ENCODE assay signal across 11 mouse cellular contexts in genomic region chr17:14244195-14244965, GRCm38 (mm10). TPM values are rescaled to one million over a fixed set of nuclear protein-coding genes. Genes with fewer than 3 reads are reported as not detected.
DNase-seq lines count a peak whose midpoint lies in the region; ATAC-seq and TF ChIP-seq lines count a peak whose summit lies in the region.
"Had no signal": no experiment of that assay in that cellular context is flagged by ENCODE, and none has a peak within 500 bp of the region (broad histone marks: within the 10 kb centered on the region; RNA-seq: fewer than 3 reads in every experiment).

No protein-coding gene starts in this region.

- H3K4me1 ChIP-seq in heart, embryonic 10.5 days = no peaks in the 10 kb centered on the region
- H3K4me1 ChIP-seq in lung, postnatal 0 days (ENCODE audit: insufficient read depth, low read depth, low read length) = no peaks in the 10 kb centered on the region
- H3K4me1 ChIP-seq in neural tube, embryonic 15.5 days = no peaks in the 10 kb centered on the region

- no peak for TF ChIP-seq EP300 in lung, postnatal 0 days (IDR thresholded peaks at IDR 0.05)

- no peak for TF ChIP-seq CTCF in lung, postnatal 0 days (IDR thresholded peaks at IDR 0.05)

- no peak overlapping the region for H3K4me3 ChIP-seq in heart, embryonic 10.5 days
- no peak overlapping the region for H3K4me3 ChIP-seq in lung, postnatal 0 days (ENCODE audit: low read depth, low read length)
- no peak overlapping the region for H3K4me3 ChIP-seq in neural tube, embryonic 15.5 days (replicated peaks)
- H3K4me3 ChIP-seq: erythroblast, embryonic 14.5 days had no signal

- H3K27ac ChIP-seq in heart, embryonic 10.5 days = no peak overlapping the region
- peak overlapping the region; percentile 43; the same call in 1 of the 2 replicates for H3K27ac ChIP-seq in lung, postnatal 0 days (ENCODE audit: low read length)
- no peak overlapping the region for H3K27ac ChIP-seq in neural tube, embryonic 15.5 days (replicated peaks)

- 61% methylated on average over 11 of the region's 11 CpGs for WGBS in heart, embryonic 10.5 days
- WGBS in lung, postnatal 0 days = 34% methylated on average over 11 of the region's 11 CpGs
- WGBS in neural tube, embryonic 15.5 days = 72% methylated on average over 11 of the region's 11 CpGs

- H3K27me3 ChIP-seq in heart, embryonic 10.5 days (ENCODE audit: insufficient read depth, poor library complexity, severe bottlenecking) = peaks cover 82% of the 10 kb centered on the region
- no peaks in the 10 kb centered on the region for H3K27me3 ChIP-seq in lung, postnatal 0 days (replicated peaks; ENCODE audit: insufficient read depth, low read length)
- no peaks in the 10 kb centered on the region for H3K27me3 ChIP-seq in neural tube, embryonic 15.5 days (replicated peaks)

- no peaks in the 10 kb centered on the region for H3K9me3 ChIP-seq in heart, embryonic 10.5 days
- no peaks in the 10 kb centered on the region for H3K9me3 ChIP-seq in lung, postnatal 0 days (ENCODE audit: low read length)
- H3K9me3 ChIP-seq in neural tube, embryonic 15.5 days (replicated peaks) = no peaks in the 10 kb centered on the region

- no peaks in the 10 kb centered on the region for H3K36me3 ChIP-seq in heart, embryonic 10.5 days
- H3K36me3 ChIP-seq in lung, postnatal 0 days (ENCODE audit: insufficient read depth, low read length) = no peaks in the 10 kb centered on the region
- no peaks in the 10 kb centered on the region for H3K36me3 ChIP-seq in neural tube, embryonic 15.5 days

- ATAC-seq in lung, postnatal 0 days = peak; percentile 76
- ATAC-seq in neural tube, embryonic 15.5 days (ENCODE audit: low FRiP score) = no peak; the same call in 1 of the 2 replicates
- ATAC-seq: inflammation-experienced regulatory T-cells, adult 6 months had no signal

- H3K4me2 ChIP-seq in lung, postnatal 0 days (replicated peaks; ENCODE audit: low read depth, low read length) = no peak overlapping the region
- no peak overlapping the region for H3K4me2 ChIP-seq in neural tube, embryonic 15.5 days

- DNase-seq in heart, adult 18-20 months = peak; percentile 78 to 83
- DNase-seq in heart, embryonic 10.5 days (ENCODE audit: low spot score) = no peak
- peak; percentile 10 to 30 for DNase-seq in adrenal gland, postnatal 36 days
- peak; percentile 74 to 83 for DNase-seq in gastrocnemius, adult 8-10 months (ENCODE audit: low spot score in 2 of 2)
- peak; percentile 67 for DNase-seq in lung, postnatal 0 days (ENCODE audit: low spot score)
- DNase-seq in natural killer cell, adult 2 months (ENCODE audit: low spot score in 2 of 2) = no peak
- no peak for DNase-seq in right cerebral cortex, adult 2 months (ENCODE audit: low spot score in 2 of 2)
- DNase-seq: thymus, adult 2 months had no signal

- H3K9ac ChIP-seq in lung, postnatal 0 days (replicated peaks; ENCODE audit: low read depth) = no peak overlapping the region
- no peak overlapping the region for H3K9ac ChIP-seq in neural tube, embryonic 15.5 days (replicated peaks)

RNA-seq across cellular contexts. Expression of gene Smoc2, which starts 34.9 kb away (rescaled TPM):
- total RNA-seq in heart, adult 18-20 months (2021) = 10 to 100 TPM; 44.5 to 53.2 TPM
- polyA plus RNA-seq in heart, embryonic 10.5 days (2016; fragmentation: Nextera tagmentation; extraction: Ambion mirVana) = 9.6 and 31.5 TPM in 2 replicates
- total RNA-seq in adrenal gland, postnatal 36 days (2021) = 10 to 100 TPM; 30.7 to 34.9 TPM
- 10 to 100 TPM; 47.3 to 59.0 (median 56.1) TPM for total RNA-seq in gastrocnemius, adult 8-10 months (2022)
- 31.8 and 32.2 TPM in 2 replicates for polyA plus RNA-seq in lung, postnatal 0 days (2015; fragmentation: Nextera tagmentation; extraction: Ambion mirVana)
- 12.8 and 34.6 TPM in 2 replicates for polyA plus RNA-seq in neural tube, embryonic 15.5 days (2015; fragmentation: Nextera tagmentation; extraction: Ambion mirVana)

RNA-seq across cellular contexts. Expression of gene Dact2, which starts 40.3 kb away (rescaled TPM):
- 1 to 10 TPM in 1 of 2 experiments, under 1 TPM in 1; 0.95 to 1.1 TPM for total RNA-seq in heart, adult 18-20 months (2021)
- polyA plus RNA-seq in heart, embryonic 10.5 days (2016; fragmentation: Nextera tagmentation; extraction: Ambion mirVana) = 0.59 and 1.4 TPM in 2 replicates
- total RNA-seq in adrenal gland, postnatal 36 days (2021) = 1 to 10 TPM; 1.0 to 1.4 TPM
- total RNA-seq in gastrocnemius, adult 8-10 months (2022) = 1 to 10 TPM; 1.6 to 2.3 (median 1.7) TPM
- polyA plus RNA-seq in lung, postnatal 0 days (2015; fragmentation: Nextera tagmentation; extraction: Ambion mirVana) = 2.5 and 2.6 TPM in 2 replicates
- 3.7 and 9.1 TPM in 2 replicates for polyA plus RNA-seq in neural tube, embryonic 15.5 days (2015; fragmentation: Nextera tagmentation; extraction: Ambion mirVana)
- polyA plus RNA-seq: erythroblast, embryonic 14.5 days had no signal

Comparison
In these comparisons a context has a peak if more than half of its experiments do, and no peak if none do; other contexts are left out.
1. DNase-seq: peak in heart, adult 18-20 months (2 of 2), adrenal gland, postnatal 36 days (2 of 2), gastrocnemius, adult 8-10 months (2 of 2) and lung, postnatal 0 days (single experiment); none in heart, embryonic 10.5 days (single experiment), natural killer cell, adult 2 months (0 of 2) and right cerebral cortex, adult 2 months (0 of 2).